Mouse (Mus musculus): ENCODE results near the gene Il6ra. TPM values are rescaled to one million over a fixed set of nuclear protein-coding genes. Genes with fewer than 3 reads are reported as not detected.

Gene Il6ra
- total RNA-seq, 2 experiments from 2014 or later, result 0.80 TPM; not detected in 1

- ATAC-seq (replicated peaks; ENCODE audit: low FRiP score, low TSS enrichment, poor library complexity, severe bottlenecking), result no peak
Measured at GRCm38 (mm10) chr3:89861070-89861469, 51.9 kb downstream of the Il6ra start.

- ATAC-seq (replicated peaks; ENCODE audit: low FRiP score, low TSS enrichment, poor library complexity, severe bottlenecking), result no peak
Measured at GRCm38 (mm10) chr3:89860343-89860742, 52.7 kb downstream of the Il6ra start.

- ATAC-seq (replicated peaks; ENCODE audit: low FRiP score, low TSS enrichment, poor library complexity, severe bottlenecking), result no peak
Measured at GRCm38 (mm10) chr3:89859936-89860335, 53.1 kb downstream of the Il6ra start.

- ATAC-seq (replicated peaks; ENCODE audit: low FRiP score, low TSS enrichment, poor library complexity, severe bottlenecking), result no peak
Measured at GRCm38 (mm10) chr3:89858888-89859287, 54.1 kb downstream of the Il6ra start.

- ATAC-seq (replicated peaks; ENCODE audit: low FRiP score, low TSS enrichment, poor library complexity, severe bottlenecking), result peak; percentile 61; the same call in 1 of the 2 replicates
Measured at GRCm38 (mm10) chr3:89858123-89858522, 54.9 kb downstream of the Il6ra start.

- ATAC-seq (replicated peaks; ENCODE audit: low FRiP score, low TSS enrichment, poor library complexity, severe bottlenecking), result no peak
Measured at GRCm38 (mm10) chr3:89857353-89857752, 55.6 kb downstream of the Il6ra start.

GRCm38 (mm10) chr3:89853752-89854151 is 59.2 kb downstream of the Il6ra start:
- no peak for ATAC-seq (replicated peaks; ENCODE audit: low FRiP score, low TSS enrichment, poor library complexity, severe bottlenecking)

GRCm38 (mm10) chr3:89848083-89848482 is 64.9 kb downstream of the Il6ra start:
- no peak for ATAC-seq (replicated peaks; ENCODE audit: low FRiP score, low TSS enrichment, poor library complexity, severe bottlenecking)

GRCm38 (mm10) chr3:89847596-89847995 is 65.4 kb downstream of the Il6ra start:
- ATAC-seq (replicated peaks; ENCODE audit: low FRiP score, low TSS enrichment, poor library complexity, severe bottlenecking), result no peak

- no peak for ATAC-seq (replicated peaks; ENCODE audit: low FRiP score, low TSS enrichment, poor library complexity, severe bottlenecking)
Measured at GRCm38 (mm10) chr3:89847126-89847525, 65.9 kb downstream of the Il6ra start.

GRCm38 (mm10) chr3:89845814-89846213 is 67.2 kb downstream of the Il6ra start:
- no peak for ATAC-seq (replicated peaks; ENCODE audit: low FRiP score, low TSS enrichment, poor library complexity, severe bottlenecking)

- ATAC-seq (replicated peaks; ENCODE audit: low FRiP score, low TSS enrichment, poor library complexity, severe bottlenecking), result peak; percentile 91
Measured at GRCm38 (mm10) chr3:89843148-89843547, 69.8 kb downstream of the Il6ra start.

- ATAC-seq (replicated peaks; ENCODE audit: low FRiP score, low TSS enrichment, poor library complexity, severe bottlenecking), result no peak; the same call in 1 of the 2 replicates
Measured at GRCm38 (mm10) chr3:89842258-89842657, 70.7 kb downstream of the Il6ra start.

- ATAC-seq (replicated peaks; ENCODE audit: low FRiP score, low TSS enrichment, poor library complexity, severe bottlenecking), result no peak
Measured at GRCm38 (mm10) chr3:89835362-89835761, 77.6 kb downstream of the Il6ra start.

- ATAC-seq (replicated peaks; ENCODE audit: low FRiP score, low TSS enrichment, poor library complexity, severe bottlenecking), result no peak
Measured at GRCm38 (mm10) chr3:89830815-89831591, 82.0 kb downstream of the Il6ra start, which contains the start of gene She. She (plus strand) TSS chr3:89831370.

- no peak for ATAC-seq (replicated peaks; ENCODE audit: low FRiP score, low TSS enrichment, poor library complexity, severe bottlenecking)
Measured at GRCm38 (mm10) chr3:89826295-89826694, 86.7 kb downstream of the Il6ra start.

GRCm38 (mm10) chr3:89823594-89823993 is 89.4 kb downstream of the Il6ra start:
- ATAC-seq (replicated peaks; ENCODE audit: low FRiP score, low TSS enrichment, poor library complexity, severe bottlenecking), result no peak

GRCm38 (mm10) chr3:89821548-89822480 is 91.2 kb downstream of the Il6ra start:
- ATAC-seq (replicated peaks; ENCODE audit: low FRiP score, low TSS enrichment, poor library complexity, severe bottlenecking), result no peak

GRCm38 (mm10) chr3:89821096-89821513 is 91.9 kb downstream of the Il6ra start:
- no peak for ATAC-seq (replicated peaks; ENCODE audit: low FRiP score, low TSS enrichment, poor library complexity, severe bottlenecking)

Measured in megakaryocyte-erythroid progenitor cell, adult 5-6 weeks (primary cell).